Mouse (Mus musculus): ENCODE results near the gene Smok2b.
"Not testable (repeated sequence)": the region's sequence is repeated elsewhere in the genome, so short reads cannot be mapped to it uniquely, and the experiment has no call there.

Gene Smok2b

GRCm38 (mm10) chr17:13240807-13241727, 11.0 kb downstream of the Smok2b start:
- DNase-seq (ENCODE audit: low spot score): not testable (repeated sequence)

DNA sequence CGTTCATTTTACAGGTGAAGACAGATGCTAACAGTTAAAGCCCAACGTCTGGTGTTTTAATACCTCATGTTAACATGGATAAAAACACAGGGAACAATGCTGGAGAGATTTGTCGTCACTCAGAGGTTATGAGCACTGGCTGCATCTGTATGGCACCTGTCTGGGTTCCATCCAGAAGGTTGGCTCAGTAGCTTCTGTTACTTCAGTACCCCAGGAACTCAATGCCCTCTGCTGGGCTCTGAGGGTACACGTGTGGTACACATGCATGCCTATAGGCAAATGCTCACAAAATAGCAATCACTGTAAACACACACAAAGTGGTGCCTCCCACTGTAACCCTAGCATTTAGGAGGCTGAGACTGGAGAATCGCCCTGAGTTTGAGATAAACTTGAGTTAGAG, 24.7 kb downstream of the Smok2b start:
- not testable (repeated sequence) for DNase-seq (ENCODE audit: low spot score)
